Mouse (Mus musculus) CH12.LX (cell line): ENCODE measurements around the gene Irf2.

Source experiments
- BHLHE40 ChIP-seq: IDR thresholded peaks from 2 replicates; pipeline ENCODE4 v1.6.1; 2011; ENCODE audit warnings: mild to moderate bottlenecking, low read depth, low read length, improper control_type of control experiment
- CHD2 ChIP-seq: IDR thresholded peaks from 2 replicates; pipeline ENCODE4 v1.6.1; 2011; ENCODE audit warnings: low read length, improper control_type of control experiment
- CTCF ChIP-seq, 2 experiments: IDR thresholded peaks in 1 of 2; conservative IDR thresholded peaks in 1 of 2; 2 replicates each; pipeline ENCODE4 v1.5.1; 2011 to 2012; ENCODE audit warnings: low read depth in 2 of 2, low read length in 2 of 2, improper control_type of control experiment in 1 of 2, inconsistent platforms in 1 of 2, mild to moderate bottlenecking in 1 of 2, moderate library complexity in 1 of 2
- E2F4 ChIP-seq: IDR thresholded peaks from 2 replicates; pipeline ENCODE4 v1.6.1; 2011; ENCODE audit warnings: low read depth, low read length, improper control_type of control experiment; ENCODE audit not compliant: insufficient replicate concordance
- EP300 ChIP-seq: IDR thresholded peaks from 2 replicates; pipeline ENCODE4 v1.6.1; 2011; ENCODE audit warnings: low read length, improper control_type of control experiment
- GABPA ChIP-seq: IDR thresholded peaks from 2 replicates; pipeline ENCODE4 v1.6.1; 2012; ENCODE audit warnings: low read depth, low read length, improper control_type of control experiment, inconsistent platforms; ENCODE audit not compliant: insufficient replicate concordance

GRCm38 (mm10) chr8:46848011-46848641, 108.6 kb downstream of the Irf2 start:
- no peak for TF ChIP-seq E2F4
- no peak for TF ChIP-seq GABPA
- TF ChIP-seq CHD2 = no peak
- no peak for TF ChIP-seq EP300
- no peak for TF ChIP-seq BHLHE40
- TF ChIP-seq CTCF (conservative IDR thresholded peaks at IDR 0.05 in 1 of 2, IDR thresholded peaks at IDR 0.05 in 1 of 2; ENCODE audit: low read depth in 2 of 2, low read length in 2 of 2) = no peak
